Mouse (Mus musculus): ENCODE results near the gene Slco2a1. TPM values are rescaled to one million over a fixed set of nuclear protein-coding genes. Genes with fewer than 3 reads are reported as not detected.

Gene Slco2a1
- total RNA-seq (2021), result 1 to 10 TPM; 2.1 to 2.2 TPM
- long read RNA-seq, partial matches to known transcripts, result 5 of 6 reads
- long read RNA-seq, other reads (novel, unspliced or antisense), result 1 of 6 reads

DNA sequence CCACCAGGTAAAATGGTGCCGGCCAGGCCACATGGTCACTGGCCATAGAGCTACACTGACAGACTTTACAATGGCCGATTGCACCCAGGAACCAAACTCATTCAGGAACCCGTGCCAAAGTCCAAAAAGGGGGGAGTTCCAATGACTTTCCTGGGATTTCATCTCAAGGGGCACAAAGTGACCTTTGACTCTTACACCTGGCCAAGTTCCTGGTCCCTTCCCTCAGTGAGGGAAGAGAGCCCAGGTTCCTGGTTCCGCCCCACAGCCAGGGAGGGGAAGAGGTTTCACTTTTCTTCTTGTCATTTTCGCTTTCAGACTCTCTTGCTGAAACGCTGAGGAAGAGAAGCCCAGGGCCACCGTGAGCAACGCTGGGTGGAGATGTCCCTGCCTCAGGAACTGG lies at the start of gene Slco2a1:
Gene Slco2a1, plus strand, starts transcription at position 251 of the 400 bp plus-strand sequence.
- DNase-seq (ENCODE audit: low spot score in 2 of 2), result no peak

DNA sequence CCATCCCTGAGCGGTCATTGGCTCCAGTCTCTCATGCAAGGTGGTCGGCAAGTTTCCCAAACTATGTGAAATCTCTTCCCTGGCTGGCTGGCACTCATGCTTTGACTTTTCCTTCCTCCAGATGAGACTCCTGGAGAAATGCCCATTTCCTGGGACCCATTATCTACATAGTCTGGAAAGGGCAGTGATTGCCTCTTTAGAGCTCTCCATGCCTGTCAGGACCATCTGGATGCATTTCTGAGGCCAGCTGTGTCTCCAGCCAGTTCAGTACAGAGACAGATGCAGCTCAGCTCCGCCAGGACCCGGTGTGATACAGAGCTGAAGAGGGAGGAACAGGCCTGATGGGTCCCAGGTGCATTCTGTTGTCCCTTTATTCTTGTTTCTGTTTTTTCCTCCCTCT lies 46.3 kb upstream of the Slco2a1 start:
- no peak for DNase-seq (ENCODE audit: low spot score in 2 of 2)

DNA sequence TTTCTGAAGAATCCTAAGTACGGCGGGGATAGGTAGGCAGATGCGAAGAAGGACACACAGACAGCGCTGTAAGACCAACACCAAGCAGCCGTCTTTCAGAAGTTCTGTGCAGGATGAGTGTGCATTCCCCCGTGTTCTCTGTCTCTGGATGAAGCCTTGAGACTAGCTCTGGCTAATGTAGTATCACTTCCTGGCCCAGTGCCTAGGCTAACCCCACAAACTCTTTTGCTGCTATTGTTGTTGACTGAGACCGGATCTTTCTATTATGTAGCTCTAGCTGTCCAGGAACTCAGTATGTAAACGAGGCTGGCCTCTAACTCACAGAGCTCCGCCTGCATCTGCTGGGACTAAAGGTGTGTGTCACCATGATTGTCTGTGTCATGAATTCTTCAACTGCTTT lies 43.6 kb upstream of the Slco2a1 start:
- DNase-seq (ENCODE audit: low spot score in 2 of 2), result no peak

DNA sequence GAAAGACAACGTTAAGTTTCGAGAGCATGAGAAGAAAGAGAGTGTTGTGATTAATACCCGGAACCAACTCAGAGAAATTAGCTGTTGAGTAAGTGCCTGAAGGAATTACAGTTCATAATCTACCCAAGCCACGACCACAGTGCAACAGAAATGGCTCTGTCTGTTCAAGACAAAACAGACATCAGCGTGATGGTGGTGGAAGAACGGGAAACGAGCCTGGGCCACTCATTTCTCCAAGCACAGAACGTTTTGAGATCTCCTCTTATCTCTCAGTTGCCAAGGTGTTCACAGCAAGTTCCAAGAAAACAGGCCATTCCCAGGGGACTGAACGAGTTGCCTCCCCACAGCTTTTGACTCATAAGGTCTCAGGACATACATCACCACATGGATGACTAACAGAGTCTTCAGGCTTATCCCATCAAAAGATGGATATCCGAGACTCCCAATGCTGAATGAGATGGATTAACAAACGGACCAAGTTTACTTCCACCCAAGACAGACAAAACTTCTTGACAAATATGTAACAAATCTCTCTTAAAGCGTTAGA lies 42.0 kb upstream of the Slco2a1 start:
- no peak for DNase-seq (ENCODE audit: low spot score in 2 of 2)

DNA sequence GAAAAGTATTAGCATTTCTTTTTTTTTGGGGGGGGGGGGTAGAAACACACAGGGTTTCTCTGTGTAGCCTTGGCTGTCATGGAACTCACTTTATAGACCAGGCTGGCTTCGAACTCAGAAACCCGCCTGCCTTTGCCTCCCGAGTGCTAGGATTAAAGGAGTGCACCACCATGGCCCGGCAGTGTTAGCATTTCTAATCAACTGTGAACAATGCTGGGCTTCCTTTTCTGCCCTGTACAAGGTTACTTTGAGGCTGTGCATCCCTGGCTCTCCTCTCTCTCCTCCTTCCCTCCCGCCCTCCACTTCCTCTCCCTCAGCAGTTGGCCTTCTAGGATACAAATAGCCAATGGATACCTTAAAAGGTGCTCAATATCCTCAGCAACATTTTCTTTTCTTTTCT lies 39.8 kb upstream of the Slco2a1 start:
- DNase-seq (ENCODE audit: low spot score in 2 of 2), result no peak

DNA sequence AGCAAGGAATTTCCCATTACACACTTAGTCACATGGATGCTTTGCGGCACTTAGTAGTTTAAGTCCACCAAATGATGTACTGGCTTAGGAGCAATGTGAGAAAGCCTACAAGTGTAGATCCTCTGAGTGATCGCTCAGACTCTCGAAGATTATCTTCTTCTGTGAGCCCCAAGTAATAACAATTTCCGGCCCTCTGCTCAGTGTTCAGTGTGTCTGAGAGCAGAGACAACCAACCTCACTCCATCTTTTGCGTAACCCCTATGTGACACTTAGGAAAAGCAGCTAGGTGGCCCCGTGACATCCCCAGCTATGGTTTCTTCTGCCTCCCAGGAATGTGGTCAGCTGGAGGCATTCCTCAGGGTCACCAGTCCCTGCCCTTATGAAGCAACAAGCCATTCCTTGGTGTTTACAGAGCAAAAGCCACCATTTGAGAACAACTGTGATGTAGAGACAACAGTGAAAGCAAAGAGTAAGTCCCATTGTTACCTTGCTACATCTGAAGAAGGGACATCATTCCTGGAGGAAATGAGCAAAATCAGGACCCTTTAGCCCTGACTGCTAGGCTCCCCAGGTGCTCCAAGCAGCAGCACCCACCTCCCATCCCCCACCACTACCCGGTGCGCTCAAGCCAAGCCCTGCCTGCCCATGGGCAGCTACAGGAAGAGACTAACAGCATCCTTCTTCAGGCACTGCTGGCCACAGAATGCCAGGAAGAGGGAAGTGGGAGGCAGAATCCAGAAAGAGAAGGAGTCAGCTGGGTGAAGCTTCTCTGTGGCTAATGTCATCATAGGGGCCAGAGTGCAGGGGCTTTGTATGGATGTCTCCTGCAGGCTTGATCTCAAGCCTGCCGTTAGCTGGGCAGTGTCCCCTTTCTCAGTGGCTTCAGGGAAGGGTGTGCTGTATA lies 37.2 kb upstream of the Slco2a1 start:
- DNase-seq (ENCODE audit: low spot score in 2 of 2), result no peak

DNA sequence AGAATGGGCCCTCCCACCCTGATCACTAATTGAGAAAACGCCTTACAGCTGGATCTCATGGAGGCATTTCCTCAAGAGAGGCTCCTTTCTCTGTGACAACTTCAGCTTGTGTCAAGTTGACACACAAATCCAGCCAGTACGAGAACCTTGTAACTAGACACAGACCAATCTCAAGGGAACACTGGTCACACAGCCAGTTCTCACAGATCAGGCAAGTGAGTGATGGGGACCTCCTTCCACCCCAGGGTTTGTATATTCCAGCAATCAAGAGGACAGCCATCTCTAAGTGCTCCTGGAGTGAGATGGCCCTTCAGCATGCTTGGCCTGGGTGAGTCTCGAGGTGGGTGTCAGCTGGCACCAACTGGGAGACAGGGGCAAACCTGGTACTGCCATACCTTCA lies 32.6 kb upstream of the Slco2a1 start:
- no peak for DNase-seq (ENCODE audit: low spot score in 2 of 2)

DNA sequence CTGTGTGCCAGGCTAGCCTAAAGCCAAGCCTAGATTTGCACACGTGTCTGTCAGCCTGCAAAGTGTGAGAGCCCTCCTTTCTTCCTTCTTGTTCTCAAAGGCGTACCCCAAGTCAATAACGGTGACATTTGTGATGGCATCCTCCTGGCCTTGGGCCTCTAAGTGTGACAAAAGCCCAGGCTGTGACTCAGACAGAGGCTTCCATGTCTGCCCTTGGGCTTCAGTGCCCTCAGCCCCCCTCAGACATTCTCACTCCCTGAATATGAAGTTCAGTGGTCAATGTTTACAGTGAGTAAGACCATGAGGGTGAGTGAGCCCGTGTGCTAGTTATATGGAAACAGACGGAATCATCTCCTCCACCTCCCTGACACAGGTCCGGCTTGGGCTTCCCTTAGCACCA lies 29.8 kb upstream of the Slco2a1 start:
- no peak for DNase-seq (ENCODE audit: low spot score in 2 of 2)

DNA sequence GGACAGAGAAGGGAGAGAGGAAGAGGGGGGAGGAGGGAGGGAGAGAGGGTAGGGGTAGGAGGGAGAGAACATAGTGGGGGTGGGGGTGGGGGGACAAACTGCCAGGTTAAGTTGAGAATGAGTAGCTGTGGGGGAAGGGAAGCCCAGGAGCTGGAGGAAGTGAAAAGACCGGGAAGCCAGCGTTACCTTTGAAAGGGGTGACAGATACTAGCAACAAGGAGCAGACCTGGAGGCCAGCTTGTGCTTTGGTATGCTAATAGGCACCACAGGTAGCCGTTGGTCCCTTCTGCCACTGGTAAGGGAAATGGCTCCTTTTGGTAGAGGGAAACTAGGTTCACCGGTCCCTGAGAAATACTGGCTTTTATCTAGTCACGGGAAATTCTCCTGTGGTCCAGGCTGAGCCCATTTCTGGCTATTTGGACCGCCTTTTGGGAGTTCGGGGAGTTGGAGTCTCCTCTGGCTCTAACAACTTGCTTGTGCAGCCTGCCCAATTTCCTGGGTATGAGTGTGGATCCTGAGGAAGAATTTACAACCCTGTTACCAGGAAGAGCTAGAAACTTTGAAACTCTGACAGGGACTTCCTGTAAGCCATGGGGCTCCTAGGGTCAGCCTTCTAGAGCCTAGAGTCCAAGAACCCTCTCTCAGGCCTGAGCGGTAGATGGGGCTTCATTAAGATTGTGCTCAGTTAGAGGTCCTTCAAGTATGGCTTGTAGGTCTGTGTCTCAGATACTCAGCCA lies 27.0 kb upstream of the Slco2a1 start:
- DNase-seq (ENCODE audit: low spot score in 2 of 2), result no peak

DNA sequence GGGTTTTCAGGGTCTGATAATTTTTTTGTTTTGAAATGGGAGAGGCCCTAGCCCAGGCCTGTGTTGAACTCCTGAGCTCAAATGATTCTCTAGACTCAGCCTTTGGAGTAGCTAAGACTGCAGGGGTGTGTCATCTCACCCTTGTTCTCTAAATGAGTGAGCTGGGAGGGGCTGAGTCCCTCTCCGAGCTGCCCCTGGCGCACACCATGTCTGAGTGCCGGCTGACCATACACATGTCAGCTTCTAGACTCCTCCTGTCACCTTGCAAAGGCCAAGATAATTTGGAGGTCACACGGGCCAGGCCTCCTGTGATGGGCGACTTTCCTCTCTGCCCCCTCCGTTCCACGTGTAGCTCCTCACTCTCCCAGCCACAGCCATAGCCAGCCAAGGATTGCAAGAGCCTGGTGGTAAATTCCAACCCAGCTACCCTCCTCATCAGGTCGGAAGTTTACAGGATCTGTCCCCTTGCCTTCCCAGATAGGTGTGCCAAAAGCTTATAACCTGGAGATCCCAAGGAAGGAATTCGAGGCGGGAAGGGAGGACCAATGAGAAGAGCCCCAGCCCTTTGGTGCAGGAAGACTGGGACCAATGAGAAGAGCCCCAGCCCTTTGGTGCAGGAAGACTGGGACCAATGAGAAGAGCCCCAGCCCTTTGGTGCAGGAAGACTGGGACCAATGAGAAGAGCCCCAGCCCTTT lies 26.3 kb upstream of the Slco2a1 start:
- DNase-seq (ENCODE audit: low spot score in 2 of 2), result no peak

DNA sequence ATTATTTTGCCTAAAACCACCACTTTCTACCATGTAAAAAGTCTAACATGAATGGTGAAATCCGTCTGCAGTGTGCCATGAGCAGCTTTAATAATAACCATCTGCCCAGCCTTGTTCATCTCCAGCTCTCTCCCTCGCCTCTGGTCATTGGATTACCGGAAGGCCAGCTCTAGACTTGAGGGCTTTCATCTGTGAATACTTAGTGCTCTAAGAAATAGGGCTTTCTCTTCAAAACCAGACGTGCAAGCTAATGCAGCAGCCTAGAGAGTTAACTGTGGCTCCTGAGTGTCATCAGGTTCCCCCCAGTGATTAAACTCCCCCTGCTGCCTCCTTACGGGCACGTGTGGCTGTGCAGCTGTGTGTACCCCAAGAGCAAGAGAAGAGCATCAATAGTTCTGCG lies 25.2 kb upstream of the Slco2a1 start:
- no peak for DNase-seq (ENCODE audit: low spot score in 2 of 2)

DNA sequence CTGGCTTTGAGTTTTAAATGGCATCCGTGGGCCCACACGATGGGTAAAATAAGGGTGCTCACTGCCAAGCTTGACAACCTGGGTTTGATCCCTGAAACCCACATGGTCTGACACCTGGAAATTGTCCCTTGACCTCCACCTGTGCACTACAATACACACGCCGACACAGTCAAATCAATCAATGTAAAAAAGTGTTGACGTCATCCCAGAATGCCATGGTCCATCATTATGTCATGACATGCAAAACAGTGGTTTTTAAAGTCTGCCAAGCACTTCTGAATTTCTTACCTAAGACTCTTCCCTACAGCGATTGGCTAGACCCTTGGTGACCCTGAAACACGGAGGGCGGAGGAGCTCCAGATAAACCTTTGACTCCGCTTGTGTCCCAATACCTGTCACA lies 23.9 kb upstream of the Slco2a1 start:
- DNase-seq (ENCODE audit: low spot score in 2 of 2), result no peak

DNA sequence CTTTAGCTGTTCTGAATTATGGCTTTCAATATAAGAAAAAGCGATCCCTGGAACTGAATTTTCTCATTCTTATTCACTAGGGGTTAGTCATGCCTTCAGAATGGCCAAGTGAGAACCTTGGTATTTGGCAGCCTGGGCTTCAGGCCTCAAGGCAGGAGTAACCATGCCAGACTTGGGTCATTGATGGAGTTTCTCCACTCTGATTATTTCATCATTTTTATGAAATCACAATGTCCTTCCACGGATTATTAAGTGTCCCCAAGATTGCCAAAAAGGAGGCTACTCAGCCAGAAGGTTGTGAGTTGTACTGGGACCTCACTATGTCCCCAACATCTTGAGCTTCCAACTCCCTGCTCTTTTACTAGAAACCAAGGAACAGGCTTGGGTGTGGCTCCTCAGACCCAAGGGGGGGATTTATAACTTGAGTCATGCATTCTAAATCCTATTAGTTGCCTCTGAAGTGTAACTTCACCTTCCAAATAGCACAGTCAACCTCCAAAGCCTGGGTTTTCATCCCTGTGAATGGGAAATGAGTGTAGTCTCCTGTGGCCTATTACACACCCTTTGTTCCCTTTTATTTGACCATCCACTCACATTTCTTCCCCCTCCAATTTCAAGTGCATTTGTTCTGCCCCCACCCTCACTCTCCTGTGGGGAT lies 16.0 kb upstream of the Slco2a1 start:
- DNase-seq (ENCODE audit: low spot score in 2 of 2), result no peak

DNA sequence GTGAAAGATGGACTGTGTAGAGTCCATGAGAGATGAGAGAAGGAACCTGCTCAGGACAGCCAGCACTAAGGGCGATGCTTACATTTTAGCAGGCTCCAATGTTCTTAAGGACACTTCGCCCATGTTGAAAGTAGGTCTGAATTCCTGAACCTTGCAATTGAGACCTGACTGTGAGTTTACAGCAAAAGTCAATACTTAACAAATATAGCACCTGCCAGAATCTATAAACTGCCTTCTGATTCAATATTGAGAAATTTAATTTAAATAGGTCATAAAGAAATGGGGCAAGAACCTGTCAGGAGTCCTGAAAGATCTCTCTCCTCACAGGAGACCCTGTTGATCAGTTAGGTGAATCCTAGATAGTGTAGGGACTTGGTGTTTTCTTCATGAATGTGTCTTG lies 12.6 kb upstream of the Slco2a1 start:
- no peak for DNase-seq (ENCODE audit: low spot score in 2 of 2)

DNA sequence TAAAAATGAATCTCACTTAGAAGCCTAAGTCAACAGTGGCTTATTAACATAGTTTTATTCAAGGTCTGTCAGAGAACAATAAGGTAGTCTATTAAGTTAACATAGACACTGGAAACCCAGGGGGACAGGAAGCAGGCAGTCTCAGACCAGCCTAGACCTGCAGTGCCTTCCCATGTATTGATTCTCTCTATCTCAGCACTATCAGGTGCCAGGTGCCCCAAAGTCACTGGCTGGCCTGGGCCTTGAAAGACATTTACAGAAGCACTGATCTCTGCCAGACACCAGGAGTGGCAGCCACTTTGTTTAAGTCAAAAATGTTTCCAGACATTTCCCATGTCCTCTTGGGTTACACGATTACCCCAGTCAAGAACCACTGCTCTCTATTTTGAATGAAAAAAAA lies 11.4 kb upstream of the Slco2a1 start:
- DNase-seq (ENCODE audit: low spot score in 2 of 2), result no peak

DNA sequence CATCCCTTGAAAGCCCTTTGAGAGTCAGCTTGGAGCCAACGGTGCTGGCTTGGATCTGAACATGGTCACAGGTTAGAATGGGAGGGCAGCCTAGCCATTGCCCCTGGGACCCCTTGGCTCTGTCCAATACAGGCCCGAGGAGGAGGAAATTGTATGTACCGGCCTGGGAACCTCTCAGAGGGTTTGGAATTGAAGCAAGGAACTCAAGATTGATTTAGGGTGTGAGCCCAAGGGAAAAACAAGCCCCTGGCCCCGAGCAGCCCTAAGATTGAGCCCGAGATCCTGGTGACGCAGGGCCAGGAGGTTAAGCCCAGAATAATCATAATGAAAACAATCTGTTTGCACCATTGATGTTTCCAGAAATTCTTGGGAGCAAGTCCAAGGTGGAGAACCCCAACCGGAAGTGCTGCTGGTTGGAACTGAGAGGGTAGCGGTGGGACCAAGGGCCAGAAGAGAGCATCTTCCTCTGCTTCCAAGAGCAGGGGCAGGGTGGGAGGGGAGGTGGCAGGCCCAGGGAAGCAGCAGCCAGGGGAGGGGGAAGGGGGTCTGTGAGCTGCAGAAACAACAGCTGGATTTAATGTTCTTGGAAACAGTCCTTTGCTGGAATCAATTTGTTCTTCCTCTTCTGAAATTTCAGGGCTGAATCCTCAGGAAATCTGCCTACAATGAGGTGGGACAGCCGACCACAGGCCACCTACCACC lies 10.6 kb upstream of the Slco2a1 start:
- no peak for DNase-seq (ENCODE audit: low spot score in 2 of 2)

DNA sequence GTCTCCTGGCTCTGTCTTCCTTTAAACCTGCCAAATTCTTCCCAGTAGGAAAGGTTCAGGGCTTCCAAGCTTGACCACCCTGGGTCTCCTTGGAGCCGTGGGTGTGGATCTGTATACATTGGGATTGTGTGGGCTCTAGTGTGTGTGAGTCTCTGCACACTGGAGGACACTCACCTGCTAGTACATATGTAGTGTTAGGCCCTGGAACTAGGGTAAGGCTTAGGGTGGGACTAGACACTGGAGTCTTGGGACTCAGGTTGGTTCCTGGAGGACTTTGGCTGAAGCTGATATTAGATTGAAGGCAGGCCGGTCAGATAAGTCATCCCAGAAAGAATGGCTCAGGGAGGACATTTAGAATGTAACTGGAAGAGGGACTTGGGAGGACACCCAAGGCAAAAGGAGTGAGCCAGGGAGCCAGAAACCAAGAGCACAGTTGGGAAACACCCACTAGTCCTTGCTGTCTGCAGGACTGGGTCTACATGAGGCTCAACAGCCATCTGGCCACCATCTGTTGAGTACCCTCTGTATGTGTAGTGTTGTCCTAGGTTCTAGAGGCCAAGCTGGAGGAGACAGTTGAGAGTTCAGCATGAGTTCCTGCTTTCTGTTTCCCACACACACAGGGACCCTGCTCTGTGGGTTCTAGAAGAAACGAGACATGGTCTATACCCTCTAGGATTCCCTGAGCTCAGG lies 9.4 kb upstream of the Slco2a1 start:
- DNase-seq (ENCODE audit: low spot score in 2 of 2), result no peak

DNA sequence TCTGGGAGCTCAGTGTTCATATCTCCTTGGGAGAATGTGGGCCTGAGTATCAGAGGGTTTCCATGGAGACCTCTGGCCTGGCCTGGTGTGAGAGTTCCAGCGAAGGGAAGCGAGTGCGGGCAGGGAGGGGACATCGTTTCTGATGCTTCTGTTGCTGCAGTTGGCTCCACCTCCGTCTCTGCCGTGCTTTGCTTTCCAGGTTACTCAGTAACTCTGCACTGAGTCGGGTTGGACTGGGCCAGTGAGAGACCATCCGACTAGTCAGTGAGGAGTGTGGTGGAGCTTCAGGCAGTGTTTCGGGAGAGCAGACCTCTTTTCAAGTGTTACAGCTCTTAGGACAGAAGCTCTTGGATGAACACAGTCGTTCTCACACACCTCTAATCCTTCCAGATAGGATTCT lies 8.6 kb upstream of the Slco2a1 start:
- DNase-seq (ENCODE audit: low spot score in 2 of 2), result no peak

DNA sequence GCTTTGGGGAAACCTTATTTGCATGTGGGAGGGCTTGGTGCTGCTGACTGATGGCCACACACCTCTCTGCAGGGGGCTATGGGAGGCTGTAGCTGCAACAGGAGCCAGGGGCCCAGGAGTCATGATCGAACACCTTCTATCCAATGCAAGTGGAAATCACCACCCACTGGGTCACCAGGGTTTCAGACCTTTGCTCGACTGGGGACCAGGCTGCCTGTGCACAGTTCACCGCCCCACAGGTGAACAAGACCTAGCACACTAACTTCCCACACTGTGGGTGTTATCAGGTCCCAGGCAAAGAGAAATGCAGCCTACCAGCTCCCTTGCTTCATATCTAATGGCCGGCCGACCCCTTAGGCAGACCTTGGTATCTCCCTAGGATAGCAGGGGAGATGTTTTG lies 8.1 kb upstream of the Slco2a1 start:
- DNase-seq (ENCODE audit: low spot score in 2 of 2), result no peak

DNA sequence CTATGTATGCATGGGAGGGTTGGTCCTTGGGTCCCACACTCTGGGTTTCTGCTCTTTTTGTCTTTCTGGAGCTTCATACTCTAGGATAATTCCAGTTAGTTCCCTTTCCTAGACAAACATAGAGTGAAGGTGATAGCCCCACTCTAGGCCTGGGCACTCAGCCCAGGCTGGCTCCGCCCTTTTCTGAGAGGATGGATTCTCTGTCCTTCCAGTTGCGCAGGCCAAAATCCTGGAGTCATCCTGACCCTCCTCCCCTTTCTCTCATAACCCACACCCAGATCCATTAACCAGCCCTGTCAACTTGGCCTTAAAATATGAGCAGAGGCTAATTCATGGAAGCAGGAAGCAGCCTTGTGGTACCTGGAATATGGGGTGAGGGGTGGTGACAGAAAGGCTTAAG lies 6.7 kb upstream of the Slco2a1 start:
- DNase-seq (ENCODE audit: low spot score in 2 of 2), result no peak
